Mouse (Mus musculus) T-helper 2 cell (primary cell): Measurements from ENCODE around the gene Nrn1l.

Source experiments
- in situ Hi-C: fragments of 300-600 bp; cut with MboI, MseI; formaldehyde crosslinking; loops from one replicate; pipeline ENCODE4 v1.15.1; 2025; ENCODE audit warnings: high pct_unique_total_duplicates

The Nrn1l gene

DNA sequence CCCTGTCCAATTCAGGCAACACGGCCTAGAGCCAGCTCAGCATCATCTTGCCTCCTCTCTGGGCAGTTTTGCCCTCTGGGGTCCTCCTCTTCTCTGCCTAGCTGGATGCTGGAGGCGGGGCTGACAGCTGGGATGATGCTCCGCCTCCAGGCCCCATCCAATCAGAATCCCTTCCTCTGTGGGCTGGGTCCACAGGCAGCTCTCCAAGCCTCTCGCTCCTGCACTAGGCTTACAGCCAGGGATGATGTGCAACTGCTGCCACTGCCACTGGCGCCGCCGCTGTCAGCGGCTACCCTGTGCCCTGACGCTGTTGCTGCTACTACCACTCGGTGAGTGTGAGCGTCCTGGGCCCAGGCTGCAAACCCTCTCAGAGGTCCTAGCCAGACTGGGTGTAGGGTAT, at the start of gene Nrn1l:
Gene Nrn1l, plus strand, starts transcription at position 229 of the 400 bp plus-strand sequence.
- in situ Hi-C loops, result loop anchor here (5.0 kb wide), 1 partner anchor 34 kb away; no protein-coding TSS in a partner anchor

DNA sequence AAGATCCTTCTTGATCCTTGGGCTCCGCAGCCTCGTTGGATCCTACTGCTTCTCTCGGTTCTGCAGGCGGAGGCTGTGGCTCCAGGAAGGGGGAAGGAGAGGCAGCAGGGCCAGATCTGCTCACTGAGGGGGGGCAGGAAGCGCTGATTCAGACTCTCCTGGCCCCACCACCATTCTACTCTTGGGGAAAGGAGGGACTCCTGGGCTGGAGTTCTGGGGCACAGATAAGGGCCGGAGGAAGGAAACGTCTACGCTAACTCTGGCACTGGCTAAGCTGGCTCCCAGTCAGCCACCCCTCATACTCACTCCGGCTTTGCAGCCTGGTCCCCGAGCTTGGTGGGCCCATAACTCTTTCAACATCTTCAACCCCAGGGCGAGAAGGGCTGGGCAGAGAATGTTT, 46.7 kb upstream of the Nrn1l start:
- in situ Hi-C loops, result no loop called here

DNA sequence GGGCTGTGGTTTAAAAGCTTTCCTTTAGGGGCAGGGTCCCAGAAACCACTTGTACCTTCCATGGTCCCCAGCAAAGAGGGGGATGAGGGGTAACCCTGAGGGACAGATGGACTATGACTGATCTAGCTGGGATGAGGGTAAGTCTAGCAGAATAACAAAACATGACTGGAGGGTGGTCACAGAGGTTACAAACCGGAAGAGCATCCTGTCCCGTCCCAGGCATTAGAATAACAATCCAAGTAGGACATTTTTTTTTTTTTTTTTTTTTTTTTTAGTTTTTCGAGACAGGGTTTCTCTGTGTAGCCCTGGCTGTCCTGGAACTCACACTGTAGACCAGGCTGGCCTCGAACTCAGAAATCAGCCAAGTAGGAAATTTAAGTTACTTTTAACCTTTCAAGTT, 43.4 kb upstream of the Nrn1l start:
- in situ Hi-C loops, result no loop called here

DNA sequence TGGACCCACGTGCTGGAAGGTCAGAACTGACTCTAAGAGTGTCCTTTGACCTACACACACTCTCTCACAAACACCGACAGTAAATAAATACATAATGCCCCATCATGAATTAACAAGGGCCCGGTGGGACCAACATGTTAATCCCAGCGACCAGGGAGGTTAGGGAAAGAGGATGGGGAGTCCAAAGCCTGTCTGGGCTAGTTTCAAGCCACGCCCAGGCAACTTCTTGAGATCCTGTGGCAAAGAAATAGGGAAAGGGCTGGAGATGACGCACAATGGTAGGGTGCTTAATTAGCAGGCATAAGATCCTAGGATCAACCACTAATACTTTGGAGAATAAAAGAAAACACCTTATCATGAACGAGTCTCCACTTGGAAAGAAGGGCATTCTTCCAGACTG, 42.8 kb upstream of the Nrn1l start:
- in situ Hi-C loops, result no loop called here

- in situ Hi-C loops, result no loop called here
Observed at GRCm38 (mm10) chr8:105851651-105852143, 41.7 kb upstream of the Nrn1l start.

- in situ Hi-C loops, result no loop called here
Observed at GRCm38 (mm10) chr8:105852146-105852729, 41.1 kb upstream of the Nrn1l start.

DNA sequence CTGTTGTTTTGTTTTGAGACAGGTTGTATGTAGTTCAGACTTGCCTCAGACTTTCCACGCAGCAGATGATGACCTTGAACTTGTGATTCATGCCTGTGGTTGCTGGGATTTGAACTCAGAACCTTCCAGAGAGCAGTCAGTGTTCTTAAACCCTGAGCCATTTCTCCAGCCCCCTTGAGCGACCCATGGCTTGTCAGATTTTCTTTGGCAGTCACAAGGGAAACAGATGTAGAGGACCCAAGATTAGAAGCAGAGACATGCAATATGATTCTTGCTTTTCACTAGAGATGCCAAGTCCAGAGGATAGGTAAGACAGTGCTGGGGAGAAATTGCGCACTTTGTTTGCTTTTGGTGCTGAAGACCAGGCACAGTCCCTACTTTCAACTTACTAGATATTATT, 40.2 kb upstream of the Nrn1l start, which contains the start of gene Cenpt:
Gene Cenpt, minus strand, starts transcription at position 101 of the 400 bp plus-strand sequence.
- in situ Hi-C loops, result no loop called here

- in situ Hi-C loops, result no loop called here
Observed at GRCm38 (mm10) chr8:105854303-105854702, 39.1 kb upstream of the Nrn1l start.

DNA sequence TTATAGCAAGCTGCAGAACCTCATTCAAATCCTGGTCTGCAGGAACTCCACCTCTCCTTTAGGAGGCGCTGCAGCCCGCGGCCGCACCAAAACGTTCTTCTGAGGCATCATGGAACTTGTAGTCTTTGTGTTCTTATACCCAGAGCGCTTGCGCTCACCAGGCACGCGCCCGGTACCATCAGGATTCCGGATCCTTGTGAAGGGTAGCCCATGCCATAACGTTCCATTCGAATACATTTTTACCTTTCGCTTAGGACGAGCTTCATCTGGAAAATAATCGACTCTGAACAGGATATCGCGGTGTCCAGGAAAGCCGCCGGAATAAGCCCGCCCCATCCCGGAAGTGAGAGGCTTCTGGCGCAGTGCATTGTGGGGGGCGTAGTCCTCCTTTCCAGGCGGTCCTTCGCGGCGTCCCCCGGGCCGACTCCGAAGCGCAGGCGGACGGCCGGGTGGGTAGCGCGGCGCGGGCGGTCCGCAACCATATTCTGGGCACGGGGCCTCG, 38.6 kb upstream of the Nrn1l start, which contains the start of gene Thap11:
Gene Thap11, plus strand, starts transcription at position 418 of the 502 bp plus-strand sequence.
- in situ Hi-C loops, result no loop called here

- in situ Hi-C loops, result no loop called here
Observed at GRCm38 (mm10) chr8:105855248-105856167, 37.9 kb upstream of the Nrn1l start.

DNA sequence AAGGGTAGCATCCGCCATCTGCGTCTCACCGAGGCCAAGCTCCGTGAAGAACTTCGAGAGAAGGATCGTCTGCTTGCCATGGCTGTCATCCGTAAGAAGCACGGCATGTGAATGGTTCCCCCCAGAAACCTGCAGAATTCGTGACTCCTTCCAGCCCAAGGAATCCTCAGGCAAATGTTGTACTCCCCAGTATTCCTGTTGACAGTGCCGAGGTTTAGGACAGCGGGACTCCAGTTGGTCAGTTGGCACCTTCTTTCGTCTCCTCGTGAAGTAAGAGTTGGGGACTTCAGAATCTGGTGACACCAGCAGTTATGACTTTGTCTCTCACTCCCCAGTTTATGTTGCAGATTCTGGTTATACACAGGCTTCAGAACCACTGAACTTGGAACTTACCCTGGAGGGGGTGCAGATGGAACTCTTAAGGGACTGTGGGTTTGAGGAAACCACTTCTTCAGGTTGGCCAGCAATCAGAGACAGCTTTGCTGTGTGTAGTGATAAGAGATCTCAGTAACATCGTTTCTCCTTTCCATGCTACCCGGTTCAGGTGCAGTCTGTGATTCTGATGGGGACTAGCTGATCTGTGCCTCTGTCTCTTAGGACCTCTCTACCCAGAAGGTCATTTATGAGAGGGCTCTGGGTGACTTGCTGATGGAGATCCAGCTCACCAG, 37.1 kb upstream of the Nrn1l start:
- in situ Hi-C loops, result no loop called here

- in situ Hi-C loops, result no loop called here
Observed at GRCm38 (mm10) chr8:105858495-105858894, 34.9 kb upstream of the Nrn1l start.

DNA sequence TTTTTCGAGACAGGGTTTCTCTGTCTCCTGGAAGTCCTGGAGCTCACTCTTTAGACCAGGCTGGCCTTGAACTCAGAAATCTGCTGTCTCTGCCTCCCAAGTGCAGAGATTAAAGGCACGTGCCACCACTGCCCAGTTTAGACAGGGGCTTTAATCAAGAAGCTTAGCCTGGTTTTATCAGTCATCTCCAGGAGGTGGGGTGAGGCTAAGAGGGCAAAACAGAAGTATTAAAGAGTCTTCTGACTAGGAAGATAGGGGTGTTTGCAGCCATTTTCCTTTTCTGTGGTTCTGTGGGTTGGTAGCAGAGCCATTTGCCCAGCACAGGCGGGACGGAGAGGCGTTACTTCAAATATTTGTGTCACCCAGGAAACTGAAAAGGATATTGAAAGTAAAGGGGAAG, 34.1 kb upstream of the Nrn1l start:
- in situ Hi-C loops, result no loop called here

DNA sequence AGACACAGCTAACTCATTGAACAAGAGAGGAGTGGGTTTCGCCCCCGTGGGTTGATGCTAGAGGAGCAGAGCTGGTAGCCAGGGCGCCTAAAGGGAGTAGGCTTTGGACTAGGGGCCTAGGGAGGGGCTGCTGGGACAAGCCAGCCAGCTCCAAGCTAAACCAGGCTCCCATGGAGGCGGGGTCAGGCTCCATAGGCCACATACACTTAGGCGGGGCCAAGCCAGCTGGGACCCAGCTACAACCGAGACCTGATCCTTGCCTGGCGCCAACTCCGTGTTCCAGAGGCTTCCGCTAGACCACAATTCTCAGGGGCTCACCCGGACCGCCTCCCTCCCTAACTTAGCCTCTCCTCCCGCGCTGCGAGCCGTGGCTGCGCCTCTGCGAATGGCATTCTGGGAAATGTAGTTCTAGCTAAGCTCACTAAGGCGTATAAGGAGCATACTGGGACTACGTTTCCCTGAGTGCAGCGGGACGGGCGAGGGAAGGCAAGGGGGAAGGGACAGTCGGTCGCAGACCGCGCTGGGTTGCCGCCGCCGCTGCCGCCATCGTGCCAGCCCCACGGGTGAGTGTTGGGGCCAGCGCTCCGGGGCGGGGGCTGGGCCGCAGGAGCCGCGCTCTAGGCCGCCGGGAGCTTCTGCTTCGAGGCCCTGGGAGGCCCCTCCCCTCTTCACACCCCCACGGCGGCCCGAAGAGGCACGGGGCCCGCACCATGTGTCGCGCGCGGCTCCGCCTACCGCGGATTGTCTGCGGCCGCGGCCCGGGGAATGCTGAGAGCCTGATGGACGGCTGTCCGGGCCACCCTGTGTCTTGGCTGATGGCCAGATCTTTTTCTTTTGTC, 33.0 kb upstream of the Nrn1l start, which contains the start of gene Nutf2:
Gene Nutf2, plus strand, starts transcription at position 438 of the 839 bp plus-strand sequence.
- in situ Hi-C loops, result loop anchor here (5.0 kb wide), 1 partner anchor 33 kb away; the partner anchor contains the start of genes Ranbp10 and Tsnaxip1

- in situ Hi-C loops, result loop anchor here (5.0 kb wide), 1 partner anchor 35 kb away; the partner anchor contains the start of genes Ranbp10 and Tsnaxip1
Observed at GRCm38 (mm10) chr8:105861951-105862350, 31.4 kb upstream of the Nrn1l start.

DNA sequence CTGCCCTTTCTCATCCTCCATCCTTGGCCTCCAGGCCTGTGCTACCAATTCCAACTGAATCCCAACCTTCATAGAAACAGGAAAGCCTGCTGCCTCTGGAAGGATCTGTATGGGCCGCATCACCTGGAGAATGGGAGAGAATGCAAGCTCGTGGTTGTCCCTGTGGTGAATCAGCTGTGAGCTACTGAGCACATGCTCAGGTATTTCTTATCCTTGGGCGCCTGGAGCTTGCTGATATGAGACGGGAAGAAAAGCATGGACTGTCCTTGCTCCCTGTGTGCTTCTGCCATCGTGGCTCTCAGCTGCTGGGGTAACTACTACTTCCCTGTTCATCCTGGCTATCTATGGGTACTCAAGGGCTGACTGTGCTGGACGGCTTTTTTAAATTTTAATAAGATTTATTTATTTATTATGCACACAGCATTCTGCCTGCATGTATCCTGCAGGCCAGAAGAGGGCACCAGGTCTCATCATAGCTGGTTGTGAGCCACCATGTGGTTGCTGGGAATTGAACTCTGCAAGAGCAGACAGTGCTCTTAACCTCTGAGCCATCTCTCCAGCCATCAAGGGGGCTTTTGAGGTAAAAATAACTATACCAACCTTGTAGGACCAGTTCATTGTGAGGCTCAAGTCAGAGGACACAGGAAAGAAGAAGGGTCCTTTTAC, 26.9 kb upstream of the Nrn1l start:
- in situ Hi-C loops, result no loop called here

- in situ Hi-C loops, result no loop called here
Observed at GRCm38 (mm10) chr8:105874301-105874700, 19.1 kb upstream of the Nrn1l start.

- in situ Hi-C loops, result no loop called here
Observed at GRCm38 (mm10) chr8:105880754-105881520, 12.4 kb upstream of the Nrn1l start, which contains the start of gene Edc4. Edc4 (plus strand) TSS chr8:105880881.
